Comparison of ENCODE assay signal across 21 mouse cellular contexts in genomic region chr4:100052258-100052657, GRCm38 (mm10). TPM values are rescaled to one million over a fixed set of nuclear protein-coding genes. Genes with fewer than 3 reads are reported as not detected.
DNase-seq lines count a peak whose midpoint lies in the region; ATAC-seq and TF ChIP-seq lines count a peak whose summit lies in the region.
"Had no signal": no experiment of that assay in that cellular context is flagged by ENCODE, and none has a peak within 500 bp of the region (broad histone marks: within the 10 kb centered on the region; RNA-seq: fewer than 3 reads in every experiment).

No protein-coding gene starts in this region.

- no peak for TF ChIP-seq POLR2A in lung, adult 2 months (IDR thresholded peaks at IDR 0.05; ENCODE audit: borderline replicate concordance, extremely low read depth, low read depth, low read length)

- H3K27me3 ChIP-seq in liver, embryonic 11.5 days (replicated peaks; ENCODE audit: control insufficient read depth, insufficient read depth, low read length) = no peaks in the 10 kb centered on the region
- H3K27me3 ChIP-seq: CH12.LX had no signal

- no peak overlapping the region for H3K9ac ChIP-seq in liver, embryonic 11.5 days (ENCODE audit: low read depth, low read length)
- H3K9ac ChIP-seq: embryonic facial prominence, embryonic 13.5 days; hindbrain, embryonic 14.5 days had no signal

- intact Hi-C loops in heart, postnatal 36 days (cut with DNase I) = no loop called here

- DNase-seq in heart, adult 11 months = peak; percentile 75
- DNase-seq in heart, postnatal 36 days = no peak
- DNase-seq in MEL-GATA-1-ER (ENCODE audit: extremely low read depth, low read depth) = peak; percentile 48
- DNase-seq in right cerebral cortex, adult 18-20 months = no peak
- DNase-seq in lung, adult 2 months = no peak
- DNase-seq in liver, embryonic 11.5 days (ENCODE audit: low spot score) = no peak
- DNase-seq: adrenal gland, postnatal 10 days; cerebellum, adult 11-12 months; cerebellum, adult 9-10 months; cerebellum, postnatal 25 days; gastrocnemius, adult 2 months; gastrocnemius, postnatal 25 days; heart, adult 18-20 months; heart, postnatal 10 days had no signal

- 0 out of 2 replicates have a peak, but pooled peaks have one; percentile 38 for ATAC-seq in megakaryocyte, adult 5-6 weeks (ENCODE audit: poor library complexity, severe bottlenecking)
- no peak for ATAC-seq in liver, embryonic 11.5 days (replicated peaks; ENCODE audit: low FRiP score)
- ATAC-seq: forebrain, embryonic 14.5 days had no signal

- no peaks in the 10 kb centered on the region for H3K36me3 ChIP-seq in liver, embryonic 11.5 days (ENCODE audit: control insufficient read depth, insufficient read depth, low read length)
- H3K36me3 ChIP-seq: embryonic facial prominence, embryonic 13.5 days; heart, embryonic 10.5 days; hindbrain, embryonic 10.5 days had no signal

- WGBS in lung, adult 2 months = 66% methylated on average over 3 of the region's 3 CpGs
- 37% methylated on average over 3 of the region's 3 CpGs for WGBS in liver, embryonic 11.5 days

- no peak overlapping the region for H3K4me3 ChIP-seq in lung, adult 2 months (replicated peaks; ENCODE audit: extremely low read depth, low read depth, low read length)
- no peak overlapping the region for H3K4me3 ChIP-seq in liver, embryonic 11.5 days (ENCODE audit: low read depth, low read length)
- H3K4me3 ChIP-seq: embryonic facial prominence, embryonic 13.5 days; gastrocnemius, adult 2 months; heart, embryonic 10.5 days; hindbrain, embryonic 10.5 days had no signal

- no peaks in the 10 kb centered on the region for H3K4me1 ChIP-seq in lung, adult 2 months (ENCODE audit: control insufficient read depth, insufficient read depth, low read length)
- H3K4me1 ChIP-seq in liver, embryonic 11.5 days (replicated peaks; ENCODE audit: control insufficient read depth, insufficient read depth, low read length) = no peaks in the 10 kb centered on the region

- no peak for TF ChIP-seq CTCF in lung, adult 2 months (IDR thresholded peaks at IDR 0.05; ENCODE audit: insufficient read depth, low read length)

- H3K27ac ChIP-seq in liver, embryonic 11.5 days (ENCODE audit: low read depth, low read length) = no peak overlapping the region
- H3K27ac ChIP-seq: embryonic facial prominence, embryonic 13.5 days; gastrocnemius, adult 2 months; heart, embryonic 10.5 days; hindbrain, embryonic 10.5 days; hindbrain, embryonic 14.5 days had no signal

- H3K9me3 ChIP-seq in liver, embryonic 11.5 days (ENCODE audit: control insufficient read depth, low read length) = no peaks in the 10 kb centered on the region
- H3K9me3 ChIP-seq: embryonic facial prominence, embryonic 13.5 days; heart, embryonic 10.5 days; hindbrain, embryonic 10.5 days had no signal

- H3K4me2 ChIP-seq in liver, embryonic 11.5 days = no peak overlapping the region
- H3K4me2 ChIP-seq: embryonic facial prominence, embryonic 13.5 days; hindbrain, embryonic 14.5 days had no signal

RNA-seq across cellular contexts. Expression of gene Ror1, which starts 43.3 kb away (rescaled TPM):
- 1 to 10 TPM; 4.4 to 5.2 TPM for total RNA-seq in heart, postnatal 36 days (2021)
- total RNA-seq in megakaryocyte, adult 5-6 weeks (2015) = 0.07 TPM in 1 of 2 replicates, not detected in the other
- total RNA-seq in megakaryocyte, adult 5-6 weeks (2017) = 0.11 TPM in 1 of 2 replicates, not detected in the other
- 2.2 and 2.6 TPM in 2 replicates for polyA plus RNA-seq in lung, adult 2 months (2012; rRNA removed)
- 3.9 and 4.1 TPM in 2 replicates for polyA plus RNA-seq in liver, embryonic 11.5 days (2014; fragmentation: Nextera tagmentation; extraction: Ambion mirVana)
- total RNA-seq: CH12.LX had no signal

Comparison
In these comparisons a context has a peak if more than half of its experiments do, and no peak if none do; other contexts are left out.
1. DNase-seq: peak in heart, adult 11 months (single experiment) and MEL-GATA-1-ER (single experiment); none in heart, postnatal 36 days (0 of 2), right cerebral cortex, adult 18-20 months (single experiment), lung, adult 2 months (single experiment) and liver, embryonic 11.5 days (single experiment).
2. RNA of gene Ror1, which starts 43.3 kb away (total RNA-seq): 4.4 to 5.2 TPM in heart, postnatal 36 days; 0.07 to 0.11 TPM in megakaryocyte, adult 5-6 weeks; every median in the first group is over 4 times any median in the second.